Mouse (Mus musculus): ENCODE measurements around the gene Klhl33. TPM values are rescaled to one million over a fixed set of nuclear protein-coding genes. Genes with fewer than 3 reads are reported as not detected.
"Not testable (repeated sequence)": the region's sequence is repeated elsewhere in the genome, so short reads cannot be mapped to it uniquely, and the experiment has no call there.

Klhl33 gene
- 0.26 and 0.29 TPM in 2 replicates for polyA plus RNA-seq (2014; fragmentation: Nextera tagmentation; extraction: Ambion mirVana)

GRCm38 (mm10) chr14:50897374-50897765 is at the start of gene Klhl33:
Klhl33 (minus strand) TSS chr14:50897507.
- DNase-seq: peak; percentile 1
- Histone ChIP-seq H3K27me3 (ENCODE audit: insufficient read depth, low read length) (peaks cover 9% of the 10 kb centered on the region), H3K4me3 (ENCODE audit: low read depth, low read length) (peak within 1 kb of the TSS; percentile 40), H3K9me3 (ENCODE audit: low read depth, low read length) (no peaks in the 10 kb centered on the region), H3K9ac (peak within 1 kb of the TSS; percentile 57), H3K4me1 (ENCODE audit: insufficient read depth) (0 out of 2 replicates have a peak, but pooled peaks cover 3% of the 10 kb centered on the region), H3K27ac (ENCODE audit: low read depth) (no peak within 1 kb of the TSS), H3K4me2 (peak within 1 kb of the TSS; percentile 81), H3K36me3 (ENCODE audit: insufficient read depth) (no peaks in the 10 kb centered on the region)
- no peak for ATAC-seq (ENCODE audit: insufficient read depth)
- WGBS: 52% methylated on average over 7 of the region's 7 CpGs
- TF ChIP-seq CTCF (IDR thresholded peaks at IDR 0.05; ENCODE audit: low read depth): no peak

GRCm38 (mm10) chr14:50945526-50945925 is 48.2 kb upstream of the Klhl33 start:
- H3K9me3 ChIP-seq (ENCODE audit: low read depth, low read length); H3K4me1 ChIP-seq (ENCODE audit: insufficient read depth); H3K36me3 ChIP-seq (ENCODE audit: insufficient read depth); H3K27ac ChIP-seq (ENCODE audit: low read depth); H3K27me3 ChIP-seq (ENCODE audit: insufficient read depth, low read length); ATAC-seq (ENCODE audit: insufficient read depth); DNase-seq: not testable (repeated sequence)
- Histone ChIP-seq H3K9ac (peak overlapping the region; percentile 59), H3K4me2 (peak overlapping the region; percentile 67), H3K4me3 (ENCODE audit: low read depth, low read length) (peak overlapping the region; percentile 48)
- 16% methylated on average over 3 of the region's 3 CpGs for WGBS

GRCm38 (mm10) chr14:50945081-50945480 is 47.8 kb upstream of the Klhl33 start:
- 0 out of 2 replicates have a peak, but pooled peaks have one; percentile 4 for ATAC-seq (ENCODE audit: insufficient read depth)
- 8% methylated on average over 6 of the region's 6 CpGs for WGBS
- not testable (repeated sequence) for DNase-seq; H3K36me3 ChIP-seq (ENCODE audit: insufficient read depth); H3K27me3 ChIP-seq (ENCODE audit: insufficient read depth, low read length); H3K4me1 ChIP-seq (ENCODE audit: insufficient read depth); H3K9me3 ChIP-seq (ENCODE audit: low read depth, low read length)
- Histone ChIP-seq H3K9ac (peak overlapping the region; percentile 59), H3K4me3 (ENCODE audit: low read depth, low read length) (peak overlapping the region; percentile 48), H3K4me2 (peak overlapping the region; percentile 67), H3K27ac (ENCODE audit: low read depth) (peak overlapping the region; percentile 88)

GRCm38 (mm10) chr14:50944668-50945033 is 47.3 kb upstream of the Klhl33 start:
- H3K9me3 ChIP-seq (ENCODE audit: low read depth, low read length); H3K36me3 ChIP-seq (ENCODE audit: insufficient read depth); H3K27me3 ChIP-seq (ENCODE audit: insufficient read depth, low read length); H3K4me1 ChIP-seq (ENCODE audit: insufficient read depth): not testable (repeated sequence)
- Histone ChIP-seq H3K27ac (ENCODE audit: low read depth) (peak overlapping the region; percentile 88), H3K4me3 (ENCODE audit: low read depth, low read length) (peak overlapping the region; percentile 48), H3K9ac (peak overlapping the region; percentile 59), H3K4me2 (peak overlapping the region; percentile 67)
- ATAC-seq (ENCODE audit: insufficient read depth): peak; percentile 96
- TF ChIP-seq CTCF (IDR thresholded peaks at IDR 0.05; ENCODE audit: low read depth): peak; percentile 31
- WGBS: under 1% methylated on average over 15 of the region's 15 CpGs
- peak; percentile 60 for DNase-seq

- H3K27me3 ChIP-seq (ENCODE audit: insufficient read depth, low read length): no peaks in the 10 kb centered on the region
- TF ChIP-seq CTCF (IDR thresholded peaks at IDR 0.05; ENCODE audit: low read depth): peak; percentile 59
- peak within 1 kb of the TSS; percentile 48 for H3K4me3 ChIP-seq (ENCODE audit: low read depth, low read length)
- DNase-seq (peak; percentile 96), ATAC-seq (ENCODE audit: insufficient read depth) (peak; percentile 99)
- no peaks in the 10 kb centered on the region for H3K9me3 ChIP-seq (ENCODE audit: low read depth, low read length)
- peak within 1 kb of the TSS; percentile 59 for H3K9ac ChIP-seq
- no peaks in the 10 kb centered on the region for H3K36me3 ChIP-seq (ENCODE audit: insufficient read depth)
- H3K4me2 ChIP-seq: peak within 1 kb of the TSS; percentile 67
- WGBS: 11% methylated on average over 31 of the region's 31 CpGs
- H3K4me1 ChIP-seq (ENCODE audit: insufficient read depth): no peaks in the 10 kb centered on the region
- peak within 1 kb of the TSS; percentile 88 for H3K27ac ChIP-seq (ENCODE audit: low read depth)
Observed at GRCm38 (mm10) chr14:50943932-50944667, 46.8 kb upstream of the Klhl33 start, which contains the start of gene Gm49342. Gm49342 (plus strand) TSS chr14:50944517.

GRCm38 (mm10) chr14:50938940-50939339 is 41.6 kb upstream of the Klhl33 start:
- DNase-seq (no peak), ATAC-seq (ENCODE audit: insufficient read depth) (no peak)
- no peak for TF ChIP-seq CTCF (IDR thresholded peaks at IDR 0.05; ENCODE audit: low read depth)

GRCm38 (mm10) chr14:50938119-50938908 is 41.0 kb upstream of the Klhl33 start:
- WGBS: 82% methylated on average over 3 of the region's 3 CpGs
- Histone ChIP-seq H3K27me3 (ENCODE audit: insufficient read depth, low read length) (no peaks in the 10 kb centered on the region), H3K27ac (ENCODE audit: low read depth) (no peak overlapping the region), H3K9me3 (ENCODE audit: low read depth, low read length) (no peaks in the 10 kb centered on the region), H3K4me1 (ENCODE audit: insufficient read depth) (no peaks in the 10 kb centered on the region), H3K9ac (no peak overlapping the region), H3K4me2 (no peak overlapping the region), H3K4me3 (ENCODE audit: low read depth, low read length) (no peak overlapping the region), H3K36me3 (ENCODE audit: insufficient read depth) (no peaks in the 10 kb centered on the region)
- ATAC-seq (ENCODE audit: insufficient read depth) (no peak), DNase-seq (no peak)
- no peak for TF ChIP-seq CTCF (IDR thresholded peaks at IDR 0.05; ENCODE audit: low read depth)

More at GRCm38 (mm10) chr14:50938940-50939339, 41.6 kb upstream of the Klhl33 start:
- H3K4me3 ChIP-seq (ENCODE audit: low read depth, low read length): no peak overlapping the region
- H3K4me2 ChIP-seq: no peak overlapping the region
- H3K36me3 ChIP-seq (ENCODE audit: insufficient read depth): no peaks in the 10 kb centered on the region
- no peaks in the 10 kb centered on the region for H3K9me3 ChIP-seq (ENCODE audit: low read depth, low read length)
- WGBS: 27% methylated on average over 2 of the region's 2 CpGs
- no peaks in the 10 kb centered on the region for H3K27me3 ChIP-seq (ENCODE audit: insufficient read depth, low read length)
- H3K9ac ChIP-seq: no peak overlapping the region
- no peaks in the 10 kb centered on the region for H3K4me1 ChIP-seq (ENCODE audit: insufficient read depth)
- H3K27ac ChIP-seq (ENCODE audit: low read depth): no peak overlapping the region
